Mouse (Mus musculus): ENCODE results near the gene Ceacam13. TPM values are rescaled to one million over a fixed set of nuclear protein-coding genes. Genes with fewer than 3 reads are reported as not detected.

Gene Ceacam13
- not detected in 2 replicates for polyA plus RNA-seq (2021; fragmentation: Nextera tagmentation)
- long read RNA-seq, experiment 1: 0 reads
- long read RNA-seq, experiment 2: 0 reads

GRCm38 (mm10) chr7:18009589-18009988, at the start of gene Ceacam13:
Gene Ceacam13 (plus strand): TSS chr7:18009889.

GRCm38 (mm10) chr7:17971824-17972223, 37.9 kb upstream of the Ceacam13 start, which contains the start of gene Ceacam11:
Gene Ceacam11 (plus strand): TSS chr7:17972124.

GRCm38 (mm10) chr7:18065629-18066028, 55.9 kb downstream of the Ceacam13 start, which contains the start of gene Ceacam12:
Gene Ceacam12 (plus strand): TSS chr7:18065929.

Other genes starting within 250 kb of the Ceacam13 start
- not detected in 2 replicates for gene Ceacam14, start 197.3 kb upstream of the Ceacam13 start, polyA plus RNA-seq (2021; fragmentation: Nextera tagmentation)
- gene Gm5155, start 138.1 kb upstream of the Ceacam13 start, polyA plus RNA-seq (2021; fragmentation: Nextera tagmentation): not detected in 2 replicates
- not detected in 2 replicates for gene Ceacam11, start 37.8 kb upstream of the Ceacam13 start, polyA plus RNA-seq (2021; fragmentation: Nextera tagmentation)
- gene Ceacam12, start 56.0 kb downstream of the Ceacam13 start, polyA plus RNA-seq (2021; fragmentation: Nextera tagmentation): not detected in 2 replicates
- not detected in 2 replicates for gene Igfl3, start 166.6 kb downstream of the Ceacam13 start, polyA plus RNA-seq (2021; fragmentation: Nextera tagmentation)
- not detected in 2 replicates for gene Mill1, start 235.5 kb downstream of the Ceacam13 start, polyA plus RNA-seq (2021; fragmentation: Nextera tagmentation)